Mouse (Mus musculus) forebrain, embryonic 12.5 days (tissue): ENCODE measurements around the gene 1700025G04Rik. TPM values are rescaled to one million over a fixed set of nuclear protein-coding genes. Genes with fewer than 3 reads are reported as not detected.
A peak's percentile ranks its signal among the peaks of the same experiment; 100 is the strongest.

Experiments
- ATAC-seq: fragments of 200-750 bp; cut with Nextera tagmentation; 2 replicates; pipeline ENCODE4 v1.8.0; 2017; ENCODE audit warnings: moderate TSS enrichment; ENCODE audit not compliant: low FRiP score
- H3K27ac ChIP-seq: fragments of 300-500 bp; sonication (generic); 2 replicates; pipeline ENCODE4 v1.5.1; 2016; ENCODE audit warnings: mild to moderate bottlenecking
- H3K27me3 ChIP-seq: fragments of 300-500 bp; sonication (generic); 2 replicates; pipeline ENCODE4 v1.6.1; 2016; ENCODE audit warnings: mild to moderate bottlenecking
- H3K36me3 ChIP-seq: fragments of 300-500 bp; sonication (generic); replicated peaks from 2 replicates; pipeline ENCODE4 v1.6.1; 2016; ENCODE audit warnings: mild to moderate bottlenecking
- H3K4me1 ChIP-seq: fragments of 300-500 bp; sonication (generic); 2 replicates; pipeline ENCODE4 v1.6.1; 2016
- H3K4me2 ChIP-seq: fragments of 300-500 bp; sonication (generic); 2 replicates; pipeline ENCODE4 v1.6.1; 2016; ENCODE audit warnings: mild to moderate bottlenecking, moderate library complexity
- H3K4me3 ChIP-seq: fragments of 300-500 bp; sonication (generic); replicated peaks from 2 replicates; pipeline ENCODE4 v1.5.1; 2016; ENCODE audit warnings: mild to moderate bottlenecking
- H3K9ac ChIP-seq: fragments of 300-500 bp; sonication (generic); 2 replicates; pipeline ENCODE4 v1.6.1; 2016; ENCODE audit warnings: mild to moderate bottlenecking
- H3K9me3 ChIP-seq: fragments of 300-500 bp; sonication (generic); 2 replicates; pipeline ENCODE4 v1.6.1; 2016
- WGBS: fragments of 180-500 bp; shearing (Covaris S2); methylation state at CpG from one replicate; pipeline ENCODE4 v1.1.7; 2016; 5-methylcytosine and 5-hydroxymethylcytosine counted together
- polyA plus RNA-seq: library from polyadenylated mRNA; unstranded; fragments of >200 nt; fragmentation: Nextera tagmentation; extraction: Ambion mirVana; gene quantifications from 2 replicates; pipeline ENCODE4 v1.2.1, GENCODE M21; 2016

1700025G04Rik gene
- polyA plus RNA-seq, 1 experiment from 2014 or later: 36.4 TPM

DNA sequence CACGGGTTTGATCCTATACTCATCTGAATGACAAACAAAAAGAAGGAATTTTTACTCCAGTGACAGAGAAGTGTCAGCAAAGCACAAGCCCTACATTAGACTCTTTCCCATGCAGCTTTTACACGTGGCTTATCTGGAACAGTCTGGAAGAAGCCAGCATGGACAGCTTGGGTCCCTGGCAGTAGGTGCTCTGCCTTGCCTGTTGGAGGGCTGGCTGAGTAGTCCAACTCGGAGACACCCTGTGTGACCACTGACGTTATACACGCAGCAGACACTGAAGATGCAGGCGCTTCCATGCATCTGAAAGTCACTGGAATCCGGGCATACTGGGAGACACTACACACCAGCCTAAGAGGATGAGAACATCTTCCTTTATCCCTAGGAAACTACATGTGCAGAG lies 109.4 kb downstream of the 1700025G04Rik start:
- Histone ChIP-seq H3K4me2 (no peak overlapping the region), H3K9me3 (no peaks in the 10 kb centered on the region), H3K4me3 (no peak overlapping the region), H3K36me3 (no peaks in the 10 kb centered on the region), H3K27me3 (no peaks in the 10 kb centered on the region), H3K27ac (no peak overlapping the region), H3K4me1 (peaks cover 49% of the 10 kb centered on the region), H3K9ac (no peak overlapping the region)
- no peak for ATAC-seq
- WGBS: 85% methylated on average over 7 of the region's 7 CpGs

DNA sequence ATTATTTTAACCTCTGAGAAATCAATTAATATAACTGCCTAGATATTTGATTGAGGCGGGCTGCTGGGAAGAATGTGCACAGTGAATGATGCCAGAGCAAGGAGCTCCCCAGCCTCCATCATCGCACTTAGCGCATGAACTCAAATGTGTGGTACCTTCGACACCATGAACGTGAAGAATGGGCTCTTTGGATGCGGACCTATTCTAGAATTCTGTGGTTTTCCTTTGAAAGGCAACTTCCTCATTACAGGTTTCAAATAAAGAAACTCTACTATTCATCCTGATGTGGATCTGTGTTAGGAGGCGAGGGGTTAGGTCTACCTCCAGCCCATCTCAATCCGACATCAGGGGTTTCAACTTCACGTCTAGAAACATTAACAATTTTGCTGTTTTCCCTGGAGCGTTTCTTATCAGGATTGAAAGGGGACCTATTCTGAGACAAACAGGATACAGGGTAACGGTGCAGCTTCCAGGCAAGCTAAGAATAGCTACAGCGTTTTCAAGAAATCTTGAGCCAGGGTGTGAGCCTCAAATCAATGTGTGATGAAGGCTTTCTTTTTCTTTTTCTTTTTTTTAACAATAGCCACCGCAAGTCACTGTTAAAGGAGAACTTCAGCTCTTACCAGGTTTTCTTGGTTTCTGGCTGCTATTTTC lies 110.0 kb downstream of the 1700025G04Rik start:
- H3K4me1 ChIP-seq: peaks cover 51% of the 10 kb centered on the region
- H3K27ac ChIP-seq: no peak overlapping the region
- no peaks in the 10 kb centered on the region for H3K27me3 ChIP-seq
- H3K4me2 ChIP-seq: no peak overlapping the region
- no peaks in the 10 kb centered on the region for H3K36me3 ChIP-seq
- H3K4me3 ChIP-seq: no peak overlapping the region
- no peak for ATAC-seq
- WGBS: 86% methylated on average over 13 of the region's 13 CpGs
- H3K9ac ChIP-seq: no peak overlapping the region
- no peaks in the 10 kb centered on the region for H3K9me3 ChIP-seq

DNA sequence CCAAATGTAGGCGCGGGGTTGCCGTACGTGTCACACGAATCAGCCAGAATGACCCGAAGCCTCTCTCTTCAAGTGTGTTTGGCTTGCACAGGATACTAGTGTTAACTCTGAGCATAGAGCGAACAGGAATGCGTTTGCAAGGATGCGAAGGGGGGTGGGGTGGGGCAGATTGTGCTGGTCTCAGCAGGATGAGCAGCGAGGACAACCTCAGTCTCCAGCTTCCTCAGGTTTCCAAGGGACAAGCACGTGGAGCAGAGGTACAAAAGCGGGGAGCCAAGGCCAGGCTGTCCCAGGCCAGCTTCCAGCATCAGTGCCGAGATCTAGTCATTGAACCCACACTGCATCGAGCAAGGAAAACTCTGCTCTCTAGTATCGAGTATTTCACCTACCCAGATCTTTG lies 111.2 kb downstream of the 1700025G04Rik start:
- no peak overlapping the region for H3K4me3 ChIP-seq
- no peaks in the 10 kb centered on the region for H3K36me3 ChIP-seq
- no peak for ATAC-seq
- no peak overlapping the region for H3K4me2 ChIP-seq
- no peaks in the 10 kb centered on the region for H3K9me3 ChIP-seq
- no peak overlapping the region for H3K27ac ChIP-seq
- H3K9ac ChIP-seq: no peak overlapping the region
- WGBS: 91% methylated on average over 15 of the region's 15 CpGs
- H3K27me3 ChIP-seq: no peaks in the 10 kb centered on the region
- H3K4me1 ChIP-seq: peaks cover 42% of the 10 kb centered on the region

DNA sequence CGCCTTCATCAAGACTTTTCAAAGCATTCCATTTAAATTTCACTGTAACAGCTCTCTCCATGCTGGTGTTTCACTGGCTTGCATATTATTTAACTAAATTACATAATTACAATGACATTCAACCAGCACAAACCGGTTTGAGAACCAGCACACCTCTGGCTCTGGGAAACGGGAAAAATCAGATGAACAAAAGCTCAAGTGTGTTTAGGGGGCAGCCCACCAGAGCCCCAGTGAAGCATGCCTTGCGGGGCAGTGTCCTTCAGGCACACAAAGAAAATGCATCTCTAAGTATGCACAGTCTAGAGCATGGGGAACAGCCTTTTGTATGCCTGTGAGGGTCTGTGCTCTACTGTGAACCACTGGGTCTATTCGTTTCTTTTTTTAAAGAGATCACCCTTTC lies 112.3 kb downstream of the 1700025G04Rik start:
- Histone ChIP-seq H3K27ac (peak overlapping the region; percentile 61), H3K4me3 (no peak overlapping the region), H3K36me3 (no peaks in the 10 kb centered on the region), H3K4me2 (no peak overlapping the region), H3K9ac (no peak overlapping the region), H3K9me3 (no peaks in the 10 kb centered on the region), H3K27me3 (no peaks in the 10 kb centered on the region), H3K4me1 (peaks cover 34% of the 10 kb centered on the region)
- peak; percentile 75 for ATAC-seq
- WGBS: 30% methylated on average over 5 of the region's 5 CpGs

DNA sequence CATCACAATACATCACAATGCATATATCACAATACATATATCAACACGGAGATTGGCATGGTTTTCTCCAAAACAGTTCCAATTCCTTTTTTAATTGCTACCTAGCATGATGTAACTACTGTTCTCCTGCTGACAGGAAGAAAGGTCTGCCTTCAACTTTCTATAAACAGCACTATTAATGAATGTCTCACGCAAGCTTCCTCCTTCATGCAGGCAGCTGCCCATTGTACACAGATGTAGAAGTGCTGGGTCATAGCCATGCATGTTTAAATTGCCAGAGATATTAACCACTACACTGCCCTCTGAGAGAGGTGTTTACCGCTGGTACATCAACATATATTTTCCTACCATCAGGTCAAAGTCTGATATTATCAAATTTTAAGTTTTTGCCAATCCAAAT lies 113.1 kb downstream of the 1700025G04Rik start:
- 71% methylated on average over 3 of the region's 3 CpGs for WGBS
- Histone ChIP-seq H3K27me3 (no peaks in the 10 kb centered on the region), H3K9me3 (no peaks in the 10 kb centered on the region), H3K27ac (no peak overlapping the region), H3K36me3 (no peaks in the 10 kb centered on the region), H3K4me2 (no peak overlapping the region), H3K4me3 (no peak overlapping the region), H3K9ac (no peak overlapping the region), H3K4me1 (peaks cover 34% of the 10 kb centered on the region)
- no peak for ATAC-seq

DNA sequence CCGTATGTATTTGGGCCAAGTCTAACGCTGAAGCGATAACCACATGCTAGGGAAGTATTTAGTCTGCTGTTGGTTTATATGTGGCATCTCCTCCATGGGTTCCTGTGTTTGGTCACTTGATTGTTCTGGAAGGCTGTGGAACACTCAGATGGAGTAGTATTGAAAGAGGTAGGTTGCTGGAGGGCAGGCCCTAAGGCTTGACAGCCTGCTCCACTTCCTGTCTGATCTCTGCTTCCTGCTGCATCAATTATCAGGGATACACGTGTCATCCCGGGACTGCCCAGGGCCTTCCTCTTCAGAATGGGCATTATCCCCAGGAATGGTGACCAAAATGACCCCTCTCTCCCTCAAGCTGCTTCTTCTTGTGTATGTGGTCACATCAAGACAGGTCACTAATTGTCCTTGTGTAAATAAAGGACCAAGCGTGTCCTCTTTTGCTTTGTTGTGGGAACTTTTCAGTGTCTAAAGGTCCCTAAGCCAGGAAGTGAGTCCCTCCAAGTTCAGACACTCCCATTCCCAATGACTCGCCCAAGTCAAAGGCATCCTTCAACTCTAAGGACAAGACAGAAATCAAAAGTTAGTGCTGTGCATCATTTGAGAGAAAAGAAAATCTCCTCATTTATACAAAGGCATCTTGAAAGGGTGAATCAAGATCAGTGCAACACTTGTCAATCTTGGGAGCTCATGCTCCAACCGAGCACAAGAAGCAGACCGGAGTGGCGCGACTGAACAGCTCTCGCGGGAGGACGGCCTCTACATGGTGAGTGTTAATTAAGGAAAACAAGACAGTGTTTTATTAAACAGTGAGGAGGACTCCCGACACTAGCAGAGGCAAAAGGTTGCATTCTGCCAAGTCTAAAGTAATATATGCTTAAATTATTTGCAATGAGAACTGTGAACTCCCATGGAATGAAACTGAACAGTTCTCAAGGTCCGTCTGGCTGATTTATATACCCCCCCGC lies 114.2 kb downstream of the 1700025G04Rik start:
- Histone ChIP-seq H3K27ac (no peak overlapping the region), H3K27me3 (no peaks in the 10 kb centered on the region), H3K36me3 (no peaks in the 10 kb centered on the region), H3K4me1 (peaks cover 34% of the 10 kb centered on the region), H3K9me3 (no peaks in the 10 kb centered on the region), H3K4me3 (no peak overlapping the region), H3K4me2 (no peak overlapping the region), H3K9ac (no peak overlapping the region)
- ATAC-seq: no peak
- 74% methylated on average over 17 of the region's 17 CpGs for WGBS

DNA sequence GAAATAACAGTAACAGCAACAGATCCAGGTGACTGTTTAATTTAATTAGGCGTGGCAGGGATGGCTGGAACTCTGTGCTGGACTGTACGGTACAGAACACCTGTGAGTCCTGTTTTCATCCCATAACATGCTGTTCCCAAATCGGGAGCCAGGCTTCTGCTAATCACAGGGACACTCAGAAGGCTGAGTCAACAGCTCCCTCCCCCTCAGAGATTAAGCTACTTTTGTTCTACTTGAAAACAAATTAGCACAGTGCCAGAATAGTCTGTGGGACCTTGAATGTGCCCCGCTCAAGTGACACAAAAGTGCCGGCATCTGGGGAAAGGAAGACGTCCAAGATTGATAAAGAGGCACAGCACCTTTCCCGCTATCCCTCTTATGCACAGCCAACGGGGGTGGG lies 115.0 kb downstream of the 1700025G04Rik start:
- H3K9ac ChIP-seq: no peak overlapping the region
- no peak for ATAC-seq
- no peak overlapping the region for H3K4me3 ChIP-seq
- peaks cover 34% of the 10 kb centered on the region for H3K4me1 ChIP-seq
- 40% methylated on average over 8 of the region's 8 CpGs for WGBS
- H3K9me3 ChIP-seq: no peaks in the 10 kb centered on the region
- H3K36me3 ChIP-seq: no peaks in the 10 kb centered on the region
- no peak overlapping the region for H3K27ac ChIP-seq
- no peak overlapping the region for H3K4me2 ChIP-seq
- H3K27me3 ChIP-seq: no peaks in the 10 kb centered on the region

DNA sequence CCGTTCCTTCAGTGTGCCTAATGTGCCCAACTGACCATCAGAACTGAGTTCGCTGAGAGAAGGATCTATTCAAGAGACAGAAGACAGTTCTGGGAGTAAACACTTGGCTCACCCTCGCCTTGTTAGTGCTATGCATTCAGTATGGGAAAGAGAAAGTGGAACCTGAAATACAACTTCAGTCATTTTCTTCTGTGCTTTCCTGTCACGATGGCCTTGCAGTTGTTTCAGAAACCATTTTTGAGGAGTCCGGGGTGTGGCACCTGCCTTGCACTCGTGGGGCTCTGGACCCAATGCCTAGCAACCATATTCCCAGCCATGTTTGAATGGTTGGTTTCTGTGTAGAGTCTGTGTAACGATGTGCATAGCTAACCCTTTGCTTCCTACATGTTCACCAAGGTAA lies 115.5 kb downstream of the 1700025G04Rik start:
- no peaks in the 10 kb centered on the region for H3K36me3 ChIP-seq
- H3K4me1 ChIP-seq: peaks cover 34% of the 10 kb centered on the region
- no peak overlapping the region for H3K27ac ChIP-seq
- H3K27me3 ChIP-seq: no peaks in the 10 kb centered on the region
- WGBS: 81% methylated on average over 7 of the region's 7 CpGs
- no peak overlapping the region for H3K4me2 ChIP-seq
- no peaks in the 10 kb centered on the region for H3K9me3 ChIP-seq
- no peak overlapping the region for H3K9ac ChIP-seq
- no peak overlapping the region for H3K4me3 ChIP-seq
- no peak for ATAC-seq

DNA sequence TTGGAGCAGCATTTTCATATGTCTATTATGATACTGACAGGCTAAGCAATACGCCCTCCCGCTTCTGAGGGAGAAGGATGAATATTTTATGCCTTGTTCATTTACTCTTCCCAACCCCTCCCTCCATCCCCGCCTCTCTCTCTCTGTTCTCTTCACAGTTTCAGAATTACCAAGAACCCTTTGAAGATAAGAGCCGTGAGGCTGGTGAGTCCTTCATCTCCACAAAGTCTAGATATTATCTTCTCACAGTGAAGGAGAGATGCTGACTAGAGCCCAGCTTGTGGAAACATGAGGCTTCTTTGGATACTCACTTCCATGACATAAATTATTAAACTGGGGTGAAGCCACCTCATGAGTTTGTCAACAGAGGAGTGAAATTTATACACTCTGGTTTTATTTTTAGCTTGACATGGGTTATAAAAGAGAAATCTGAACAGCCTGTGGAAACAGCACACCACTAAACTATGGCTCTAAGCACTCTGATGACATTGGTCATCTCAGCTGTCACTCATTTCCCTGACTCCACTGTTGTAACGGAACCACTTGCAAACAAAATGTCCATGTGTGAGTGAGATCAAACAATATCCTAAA lies 116.7 kb downstream of the 1700025G04Rik start:
- H3K9me3 ChIP-seq: no peaks in the 10 kb centered on the region
- no peaks in the 10 kb centered on the region for H3K36me3 ChIP-seq
- no peak overlapping the region for H3K27ac ChIP-seq
- no peak overlapping the region for H3K4me3 ChIP-seq
- no peak overlapping the region for H3K9ac ChIP-seq
- WGBS: 88% methylated on average over 5 of the region's 5 CpGs
- no peak overlapping the region for H3K4me2 ChIP-seq
- no peak for ATAC-seq
- no peaks in the 10 kb centered on the region for H3K27me3 ChIP-seq
- H3K4me1 ChIP-seq: peaks cover 27% of the 10 kb centered on the region

DNA sequence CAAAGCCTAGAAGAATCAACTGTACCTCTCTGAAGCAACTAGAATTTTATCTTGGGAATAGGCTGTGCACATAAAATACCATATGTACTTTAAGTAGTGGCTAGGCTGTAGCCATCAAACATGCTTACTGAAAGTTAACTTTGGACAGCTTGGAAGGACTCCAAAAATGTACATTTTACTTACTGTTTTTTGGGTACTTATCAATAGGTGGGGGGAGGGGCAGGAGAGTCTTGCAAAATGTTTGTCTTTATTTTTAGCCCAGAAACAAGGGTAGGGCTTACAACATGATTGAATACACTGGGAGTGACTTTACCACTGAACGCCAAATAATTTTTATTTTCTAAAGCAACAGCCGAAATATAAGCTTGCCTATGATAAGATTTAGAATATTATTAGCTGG lies 118.3 kb downstream of the 1700025G04Rik start:
- no peak for ATAC-seq
- H3K9ac ChIP-seq: no peak overlapping the region
- peaks cover 14% of the 10 kb centered on the region for H3K4me1 ChIP-seq
- H3K27me3 ChIP-seq: no peaks in the 10 kb centered on the region
- no peak overlapping the region for H3K4me3 ChIP-seq
- H3K27ac ChIP-seq: no peak overlapping the region
- H3K9me3 ChIP-seq: no peaks in the 10 kb centered on the region
- no peaks in the 10 kb centered on the region for H3K36me3 ChIP-seq
- WGBS: 99% methylated on average over 2 of the region's 2 CpGs
- H3K4me2 ChIP-seq: no peak overlapping the region

DNA sequence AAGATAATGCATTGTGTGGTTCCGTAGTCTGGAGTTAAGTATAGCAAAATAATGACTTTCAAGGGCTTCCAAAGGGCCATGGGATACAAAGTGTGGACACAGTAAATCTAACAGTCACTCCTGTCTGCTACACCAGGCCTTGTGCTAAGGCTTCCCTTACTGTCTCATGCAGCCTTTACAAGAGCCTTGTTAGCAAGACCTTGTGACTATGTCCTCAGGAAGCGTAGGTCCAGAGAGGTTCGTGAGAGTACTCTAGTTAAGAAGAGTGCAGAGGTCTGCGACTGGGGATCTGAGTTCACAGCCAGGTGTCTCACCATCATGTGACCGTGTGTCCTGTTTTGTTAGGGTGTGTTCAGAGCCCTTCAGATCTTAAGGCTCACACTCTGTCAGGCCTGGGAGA lies 121.8 kb downstream of the 1700025G04Rik start:
- no peak for ATAC-seq
- H3K4me2 ChIP-seq: no peak overlapping the region
- H3K36me3 ChIP-seq: no peaks in the 10 kb centered on the region
- H3K9ac ChIP-seq: no peak overlapping the region
- H3K4me1 ChIP-seq: no peaks in the 10 kb centered on the region; the same call in 1 of the 2 replicates
- no peak overlapping the region for H3K27ac ChIP-seq
- H3K9me3 ChIP-seq: no peaks in the 10 kb centered on the region
- H3K4me3 ChIP-seq: no peak overlapping the region
- H3K27me3 ChIP-seq: no peaks in the 10 kb centered on the region
- WGBS: 96% methylated on average over 5 of the region's 5 CpGs

DNA sequence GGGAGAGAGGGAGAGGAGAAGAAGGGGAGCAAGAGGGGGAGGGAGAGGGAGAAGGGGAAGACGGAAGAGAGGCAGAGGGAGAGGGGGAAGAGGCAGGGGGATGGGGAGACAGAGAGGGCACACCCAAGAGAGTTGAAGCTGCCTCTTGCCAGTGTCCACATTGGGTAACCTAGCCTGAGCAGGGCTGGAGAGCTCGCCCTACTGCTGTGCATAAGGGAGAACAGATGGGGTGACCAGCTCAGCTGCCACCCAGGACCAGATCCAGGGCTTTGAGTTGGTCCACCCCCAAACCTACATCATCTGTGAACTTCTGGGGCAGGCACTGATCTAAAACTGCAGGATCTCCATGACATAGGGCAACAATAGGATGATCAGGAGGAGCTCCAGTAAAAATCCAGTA lies 125.1 kb downstream of the 1700025G04Rik start:
- no peaks in the 10 kb centered on the region for H3K36me3 ChIP-seq
- ATAC-seq: no peak
- no peaks in the 10 kb centered on the region for H3K27me3 ChIP-seq
- H3K4me1 ChIP-seq: peaks cover 6% of the 10 kb centered on the region; the same call in 1 of the 2 replicates
- 78% methylated on average over 2 of the region's 2 CpGs for WGBS
- no peak overlapping the region for H3K9ac ChIP-seq
- no peak overlapping the region for H3K4me3 ChIP-seq
- H3K4me2 ChIP-seq: no peak overlapping the region
- no peaks in the 10 kb centered on the region for H3K9me3 ChIP-seq
- no peak overlapping the region for H3K27ac ChIP-seq
